Mouse (Mus musculus): ENCODE results near the gene Kxd1. TPM values are rescaled to one million over a fixed set of nuclear protein-coding genes. Genes with fewer than 3 reads are reported as not detected.

Kxd1 gene
- polyA plus RNA-seq, 1 experiment from 2014 or later: 28.9 TPM

- ATAC-seq (ENCODE audit: insufficient read depth): no peak
- H3K4me1 ChIP-seq (replicated peaks): peaks cover 47% of the 10 kb centered on the region
- H3K9ac ChIP-seq: no peak overlapping the region
- no peak overlapping the region for H3K4me3 ChIP-seq (replicated peaks)
- H3K9me3 ChIP-seq (replicated peaks): no peaks in the 10 kb centered on the region
- no peaks in the 10 kb centered on the region for H3K27me3 ChIP-seq
- peak overlapping the region; percentile 91 for H3K27ac ChIP-seq (replicated peaks)
- 85% methylated on average over 2 of the region's 2 CpGs for WGBS (ENCODE audit: insufficient replicate concordance)
- H3K36me3 ChIP-seq (replicated peaks): peaks cover 57% of the 10 kb centered on the region
- H3K4me2 ChIP-seq: peak overlapping the region; percentile 72; the same call in 1 of the 2 replicates
Observed at GRCm38 (mm10) chr8:70530314-70530713, 2.6 kb upstream of the Kxd1 start.

- ATAC-seq (ENCODE audit: insufficient read depth): no peak
- H3K4me2 ChIP-seq: peak overlapping the region; percentile 72
- peak overlapping the region; percentile 98 for H3K9ac ChIP-seq
- H3K9me3 ChIP-seq (replicated peaks): no peaks in the 10 kb centered on the region
- WGBS (ENCODE audit: insufficient replicate concordance): 66% methylated on average over 3 of the region's 3 CpGs
- H3K36me3 ChIP-seq (replicated peaks): peaks cover 52% of the 10 kb centered on the region
- H3K4me3 ChIP-seq (replicated peaks): peak overlapping the region; percentile 30
- H3K27ac ChIP-seq (replicated peaks): peak overlapping the region; percentile 91
- no peaks in the 10 kb centered on the region for H3K27me3 ChIP-seq
- peaks cover 51% of the 10 kb centered on the region for H3K4me1 ChIP-seq (replicated peaks)
Observed at GRCm38 (mm10) chr8:70529741-70530161, 2.0 kb upstream of the Kxd1 start.

GRCm38 (mm10) chr8:70529299-70529698 is 1.5 kb upstream of the Kxd1 start:
- 17% methylated on average over 5 of the region's 5 CpGs for WGBS (ENCODE audit: insufficient replicate concordance)
- Histone ChIP-seq H3K36me3 (replicated peaks) (peaks cover 47% of the 10 kb centered on the region), H3K4me2 (peak overlapping the region; percentile 72), H3K9ac (peak overlapping the region; percentile 98), H3K27me3 (no peaks in the 10 kb centered on the region), H3K9me3 (replicated peaks) (no peaks in the 10 kb centered on the region), H3K4me1 (replicated peaks) (peaks cover 51% of the 10 kb centered on the region), H3K4me3 (replicated peaks) (peak overlapping the region; percentile 30), H3K27ac (replicated peaks) (peak overlapping the region; percentile 91)
- ATAC-seq (ENCODE audit: insufficient read depth): no peak

- no peak for ATAC-seq (ENCODE audit: insufficient read depth)
- H3K27ac ChIP-seq (replicated peaks): peak overlapping the region; percentile 91
- H3K4me2 ChIP-seq: peak overlapping the region; percentile 72
- peaks cover 37% of the 10 kb centered on the region for H3K36me3 ChIP-seq (replicated peaks)
- H3K4me1 ChIP-seq (replicated peaks): peaks cover 57% of the 10 kb centered on the region
- H3K4me3 ChIP-seq (replicated peaks): peak overlapping the region; percentile 83
- H3K9ac ChIP-seq: peak overlapping the region; percentile 98
- no peaks in the 10 kb centered on the region for H3K27me3 ChIP-seq
- no peaks in the 10 kb centered on the region for H3K9me3 ChIP-seq (replicated peaks)
- WGBS (ENCODE audit: insufficient replicate concordance): 11% methylated on average over 13 of the region's 13 CpGs
Observed at GRCm38 (mm10) chr8:70528182-70528797, 534 bp upstream of the Kxd1 start.

- ATAC-seq (ENCODE audit: insufficient read depth): peak; percentile 33
- Histone ChIP-seq H3K27me3 (no peaks in the 10 kb centered on the region), H3K36me3 (replicated peaks) (peaks cover 25% of the 10 kb centered on the region), H3K4me2 (peak overlapping the region; percentile 72), H3K9me3 (replicated peaks) (no peaks in the 10 kb centered on the region), H3K27ac (replicated peaks) (peak overlapping the region; percentile 91), H3K4me3 (replicated peaks) (peak overlapping the region; percentile 83), H3K4me1 (replicated peaks) (peaks cover 65% of the 10 kb centered on the region), H3K9ac (peak overlapping the region; percentile 98)
- under 1% methylated on average over 8 of the region's 8 CpGs for WGBS (ENCODE audit: insufficient replicate concordance)
Observed at GRCm38 (mm10) chr8:70527111-70527511, 645 bp downstream of the Kxd1 start.

GRCm38 (mm10) chr8:70522592-70523403 is 5.0 kb downstream of the Kxd1 start:
- under 1% methylated on average over 51 of the region's 51 CpGs for WGBS (ENCODE audit: insufficient replicate concordance)

GRCm38 (mm10) chr8:70519606-70520005 is 8.2 kb downstream of the Kxd1 start:
- Histone ChIP-seq H3K27me3 (no peaks in the 10 kb centered on the region), H3K4me2 (no peak overlapping the region), H3K36me3 (replicated peaks) (peaks cover 42% of the 10 kb centered on the region), H3K9me3 (replicated peaks) (no peaks in the 10 kb centered on the region), H3K27ac (replicated peaks) (no peak overlapping the region), H3K9ac (no peak overlapping the region), H3K4me3 (replicated peaks) (no peak overlapping the region), H3K4me1 (replicated peaks) (peaks cover 33% of the 10 kb centered on the region)
- no peak for ATAC-seq (ENCODE audit: insufficient read depth)
- 37% methylated on average over 2 of the region's 2 CpGs for WGBS (ENCODE audit: insufficient replicate concordance)

More at GRCm38 (mm10) chr8:70522592-70523403, 5.0 kb downstream of the Kxd1 start:
- Histone ChIP-seq H3K27ac (replicated peaks) (peak overlapping the region; percentile 94), H3K4me1 (replicated peaks) (peaks cover 47% of the 10 kb centered on the region), H3K9me3 (replicated peaks) (no peaks in the 10 kb centered on the region), H3K36me3 (replicated peaks) (peaks cover 17% of the 10 kb centered on the region), H3K4me3 (replicated peaks) (peak overlapping the region; percentile 77), H3K4me2 (peak overlapping the region; percentile 85), H3K9ac (peak overlapping the region; percentile 84), H3K27me3 (no peaks in the 10 kb centered on the region)
- ATAC-seq (ENCODE audit: insufficient read depth): peak; percentile 81

- no peak overlapping the region for H3K9ac ChIP-seq
- no peaks in the 10 kb centered on the region for H3K9me3 ChIP-seq (replicated peaks)
- H3K4me1 ChIP-seq (replicated peaks): peaks cover 33% of the 10 kb centered on the region
- H3K36me3 ChIP-seq (replicated peaks): peaks cover 48% of the 10 kb centered on the region
- WGBS (ENCODE audit: insufficient replicate concordance): 85% methylated on average over 6 of the region's 6 CpGs
- H3K4me3 ChIP-seq (replicated peaks): no peak overlapping the region
- H3K27ac ChIP-seq (replicated peaks): no peak overlapping the region
- ATAC-seq (ENCODE audit: insufficient read depth): no peak
- H3K27me3 ChIP-seq: no peaks in the 10 kb centered on the region
- H3K4me2 ChIP-seq: no peak overlapping the region
Observed at GRCm38 (mm10) chr8:70519043-70519442, 8.7 kb downstream of the Kxd1 start.

GRCm38 (mm10) chr8:70517940-70518643 is 9.7 kb downstream of the Kxd1 start:
- H3K27ac ChIP-seq (replicated peaks): no peak overlapping the region
- ATAC-seq (ENCODE audit: insufficient read depth): no peak
- WGBS (ENCODE audit: insufficient replicate concordance): 76% methylated on average over 10 of the region's 10 CpGs

GRCm38 (mm10) chr8:70513441-70513840 is 14.3 kb downstream of the Kxd1 start:
- no peak overlapping the region for H3K27ac ChIP-seq (replicated peaks)
- H3K4me1 ChIP-seq (replicated peaks): peaks cover 45% of the 10 kb centered on the region
- H3K4me2 ChIP-seq: no peak overlapping the region
- H3K9me3 ChIP-seq (replicated peaks): no peaks in the 10 kb centered on the region
- WGBS (ENCODE audit: insufficient replicate concordance): 63% methylated on average over 2 of the region's 2 CpGs
- H3K4me3 ChIP-seq (replicated peaks): no peak overlapping the region
- H3K9ac ChIP-seq: no peak overlapping the region
- H3K36me3 ChIP-seq (replicated peaks): peaks cover 58% of the 10 kb centered on the region
- ATAC-seq (ENCODE audit: insufficient read depth): no peak
- H3K27me3 ChIP-seq: no peaks in the 10 kb centered on the region

More at GRCm38 (mm10) chr8:70517940-70518643, 9.7 kb downstream of the Kxd1 start:
- H3K27me3 ChIP-seq: no peaks in the 10 kb centered on the region
- H3K9ac ChIP-seq: no peak overlapping the region
- H3K9me3 ChIP-seq (replicated peaks): no peaks in the 10 kb centered on the region
- no peak overlapping the region for H3K4me2 ChIP-seq
- H3K36me3 ChIP-seq (replicated peaks): peaks cover 57% of the 10 kb centered on the region
- peaks cover 29% of the 10 kb centered on the region for H3K4me1 ChIP-seq (replicated peaks)
- no peak overlapping the region for H3K4me3 ChIP-seq (replicated peaks)

Data from liver, embryonic 15.5 days (tissue).